Mouse (Mus musculus): Measurements from ENCODE around the gene Klk11.

GRCm38 (mm10) chr7:43791591-43791990 lies 17.2 kb downstream of the Klk11 start, which contains the start of gene Klk9:
- TF ChIP-seq EP300 (IDR thresholded peaks at IDR 0.05; ENCODE audit: low read depth) (no peak), CTCF (IDR thresholded peaks at IDR 0.05; ENCODE audit: low read depth) (no peak)
